Mouse (Mus musculus) testis, adult 2 months (tissue): ENCODE data around the gene Scgb1b24. TPM values are rescaled to one million over a fixed set of nuclear protein-coding genes. Genes with fewer than 3 reads are reported as not detected.

Experiments used
- H3K27ac ChIP-seq: fragments of 200-500 bp; 2 replicates; pipeline ENCODE4 v1.5.1; 2012; ENCODE audit warnings: low read depth, low read length; ENCODE audit not compliant: control insufficient read depth, insufficient read depth
- H3K27me3 ChIP-seq: fragments of 200-500 bp; 2 replicates; pipeline ENCODE4 v1.6.1; 2012; ENCODE audit warnings: mild to moderate bottlenecking, low read length, moderate library complexity; ENCODE audit not compliant: control insufficient read depth, insufficient read depth
- H3K36me3 ChIP-seq: fragments of 200-500 bp; 2 replicates; pipeline ENCODE4 v1.6.1; 2012; ENCODE audit warnings: mild to moderate bottlenecking, low read length; ENCODE audit not compliant: control insufficient read depth, insufficient read depth
- H3K4me1 ChIP-seq: fragments of 200-500 bp; 2 replicates; pipeline ENCODE4 v1.6.1; 2012; ENCODE audit warnings: low read length; ENCODE audit not compliant: control insufficient read depth, insufficient read depth
- H3K4me3 ChIP-seq: fragments of 200-500 bp; 2 replicates; pipeline ENCODE4 v1.5.1; 2012; ENCODE audit warnings: low read depth, mild to moderate bottlenecking, low read length, moderate library complexity, mixed read lengths; ENCODE audit not compliant: control insufficient read depth
- CTCF ChIP-seq: fragments of 200-500 bp; IDR thresholded peaks from 2 replicates; pipeline ENCODE4 v1.5.1; 2012; ENCODE audit warnings: low read depth, mild to moderate bottlenecking, inconsistent platforms, low read length, moderate library complexity; ENCODE audit not compliant: control insufficient read depth, insufficient read depth, insufficient replicate concordance
- POLR2A ChIP-seq: fragments of 200-500 bp; IDR thresholded peaks from 2 replicates; pipeline ENCODE4 v1.6.1; 2012; ENCODE audit warnings: low read depth, mild to moderate bottlenecking, inconsistent platforms, low read length, moderate library complexity; ENCODE audit not compliant: control insufficient read depth
- polyA plus RNA-seq: library from polyadenylated mRNA; depleted of rRNA; stranded (reverse); fragments of >200 nt; gene quantifications from 2 replicates; pipeline ENCODE4 v1.2.3, GENCODE M21; 2012; rRNA removed

Scgb1b24 gene
- polyA plus RNA-seq = not detected in 2 replicates

GRCm38 (mm10) chr7:33743499-33743898, at the start of gene Scgb1b24:
Scgb1b24 (plus strand) TSS chr7:33743799.
- Histone ChIP-seq H3K27ac (no peak within 1 kb of the TSS), H3K36me3 (no peaks in the 10 kb centered on the region), H3K27me3 (no peaks in the 10 kb centered on the region), H3K4me3 (no peak within 1 kb of the TSS), H3K4me1 (no peaks in the 10 kb centered on the region)
- TF ChIP-seq CTCF (no peak), POLR2A (no peak)

DNA sequence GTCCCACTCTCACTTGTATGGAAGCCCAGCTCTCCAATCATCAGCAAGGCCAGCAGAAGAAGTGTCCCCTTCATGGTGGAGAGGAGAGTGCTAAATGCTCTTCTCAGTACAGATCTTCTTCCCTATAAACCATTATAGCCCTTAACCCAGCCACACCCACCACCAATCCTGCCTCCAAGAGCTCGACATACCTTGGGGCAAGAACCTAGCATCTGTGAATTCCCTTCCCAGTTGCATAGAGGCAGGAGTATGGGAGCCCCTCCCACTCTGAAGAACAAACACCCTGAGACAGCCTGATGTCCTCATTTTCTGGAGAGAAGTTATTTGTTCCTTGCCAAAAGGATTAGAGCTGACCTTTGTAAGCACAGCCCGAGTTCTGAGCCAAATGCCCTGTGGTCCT, 4.4 kb upstream of the Scgb1b24 start, which contains the start of gene Scgb2b24:
Scgb2b24 (minus strand) TSS at position 101 of the 400 bp plus-strand sequence.
- H3K4me3 ChIP-seq = no peak within 1 kb of the TSS
- H3K36me3 ChIP-seq = no peaks in the 10 kb centered on the region
- TF ChIP-seq POLR2A (no peak), CTCF (no peak)
- H3K27me3 ChIP-seq = no peaks in the 10 kb centered on the region
- H3K27ac ChIP-seq = no peak within 1 kb of the TSS
- H3K4me1 ChIP-seq = no peaks in the 10 kb centered on the region

Other genes starting within 250 kb of the Scgb1b24 start
- not detected in 2 replicates for gene Scgb2b21, start 223.3 kb upstream of the Scgb1b24 start, polyA plus RNA-seq
- not detected in 2 replicates for gene Scgb2b24, start 4.5 kb upstream of the Scgb1b24 start, polyA plus RNA-seq
- gene Scgb2b26, start 201.2 kb downstream of the Scgb1b24 start, polyA plus RNA-seq = not detected in 2 replicates